Mouse (Mus musculus): ENCODE data around the gene Xylt1.

GRCm38 (mm10) chr7:117532651-117533050 is 151.9 kb downstream of the Xylt1 start:
- no peak for TF ChIP-seq POLR2A (IDR thresholded peaks at IDR 0.05; ENCODE audit: borderline replicate concordance, insufficient read depth, low read length)
- no peak for TF ChIP-seq CTCF (IDR thresholded peaks at IDR 0.05; ENCODE audit: borderline replicate concordance, insufficient read depth, low read depth, low read length)
